Mouse (Mus musculus): Measurements from ENCODE around the gene 3100002H09Rik. TPM values are rescaled to one million over a fixed set of nuclear protein-coding genes. Genes with fewer than 3 reads are reported as not detected.

Gene 3100002H09Rik
- total RNA-seq, 1 experiment = not detected

DNA sequence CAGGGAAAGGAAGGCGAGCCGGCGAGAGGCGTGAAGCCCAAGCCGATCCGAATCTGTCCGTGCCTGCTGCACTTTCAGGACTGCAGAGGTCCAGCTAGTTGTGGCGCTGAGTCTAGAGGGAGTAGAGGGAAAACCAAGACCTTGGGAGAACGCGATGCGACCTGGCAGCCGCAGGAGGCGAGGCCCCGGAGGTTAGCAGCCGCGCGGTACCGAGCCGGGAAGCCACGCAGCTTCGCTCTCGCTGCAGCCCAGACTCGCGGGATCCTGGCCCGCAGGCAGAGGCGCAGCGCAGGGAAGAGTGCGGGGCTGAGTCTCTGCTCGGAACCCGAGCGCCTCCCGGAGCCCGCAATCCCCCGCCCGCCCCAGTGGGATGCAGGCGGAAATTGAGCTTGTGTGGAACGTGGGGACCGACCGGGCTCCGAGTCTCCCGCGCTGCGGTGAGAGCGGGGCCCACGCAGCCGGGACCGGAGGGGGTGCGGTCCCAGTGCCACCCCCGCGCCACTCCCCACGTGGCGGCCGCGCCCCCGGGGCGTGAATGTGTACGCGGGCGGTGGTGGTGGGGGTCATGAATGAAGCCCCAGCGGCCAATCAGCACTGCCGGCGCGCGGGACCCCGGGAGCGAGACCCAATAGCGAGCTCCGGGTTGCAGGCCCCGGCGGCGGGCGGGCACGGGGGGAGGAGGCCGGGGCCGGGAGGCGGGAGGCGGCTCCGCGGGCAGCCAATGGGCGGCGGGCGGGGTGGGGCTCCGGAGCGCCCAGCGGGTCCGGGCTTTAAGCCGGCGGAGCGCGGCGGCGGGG, 46.4 kb upstream of the 3100002H09Rik start:
- H3K27ac ChIP-seq (ENCODE audit: insufficient read depth, low read depth, low read length, poor library complexity, severe bottlenecking) = no peak overlapping the region
- TF ChIP-seq MAFK (IDR thresholded peaks at IDR 0.05; ENCODE audit: insufficient read depth, low read depth, low read length) (no peak), CHD2 (IDR thresholded peaks at IDR 0.05; ENCODE audit: low read depth, low read length) (no peak; the same call in 1 of the 2 replicates), ZNF384 (IDR thresholded peaks at IDR 0.05; ENCODE audit: low read depth, low read length) (no peak), HCFC1 (IDR thresholded peaks at IDR 0.05; ENCODE audit: borderline replicate concordance, insufficient read depth, low read length) (no peak), ZC3H11A (IDR thresholded peaks at IDR 0.05; ENCODE audit: borderline replicate concordance, low read depth, low read length) (no peak)
- peak overlapping the region; percentile 80 for H3K9ac ChIP-seq (ENCODE audit: insufficient read depth, low read depth, low read length, poor library complexity, severe bottlenecking)
- in situ Hi-C loops (cut with MboI; ENCODE audit: low sequenced_read_pairs in 2 of 2, unreplicated experiment in 2 of 2) = no loop called here
- DNase-seq (ENCODE audit: low read depth, low spot score) = peak; percentile 74
- H3K4me1 ChIP-seq (ENCODE audit: control insufficient read depth in 2 of 2, insufficient read depth in 2 of 2, low read length in 2 of 2, poor library complexity in 1 of 2) = peaks cover 4 to 9% of the 10 kb centered on the region in 2 experiments; a peak in 2 of 4 replicates
- H3K36me3 ChIP-seq (ENCODE audit: control insufficient read depth, insufficient read depth, low read length, poor library complexity, severe bottlenecking) = peaks cover 3% of the 10 kb centered on the region; the same call in 1 of the 2 replicates
- no peaks in the 10 kb centered on the region for H3K9me3 ChIP-seq (ENCODE audit: control insufficient read depth, insufficient read depth, low read depth, low read length)
- H3K4me3 ChIP-seq (ENCODE audit: insufficient read depth in 1 of 2, low read depth in 1 of 2, low read length in 2 of 2, poor library complexity in 1 of 2, severe bottlenecking in 1 of 2) = peak overlapping the region; percentile 87 to 91

- TF ChIP-seq HCFC1 (IDR thresholded peaks at IDR 0.05; ENCODE audit: borderline replicate concordance, insufficient read depth, low read length) (no peak), ZC3H11A (IDR thresholded peaks at IDR 0.05; ENCODE audit: borderline replicate concordance, low read depth, low read length) (no peak), CHD2 (IDR thresholded peaks at IDR 0.05; ENCODE audit: low read depth, low read length) (no peak), MAFK (IDR thresholded peaks at IDR 0.05; ENCODE audit: insufficient read depth, low read depth, low read length) (no peak), ZNF384 (IDR thresholded peaks at IDR 0.05; ENCODE audit: low read depth, low read length) (no peak)
- Histone ChIP-seq H3K4me1 (ENCODE audit: control insufficient read depth in 2 of 2, insufficient read depth in 2 of 2, low read length in 2 of 2, poor library complexity in 1 of 2) (peaks cover 4 to 9% of the 10 kb centered on the region in 2 experiments; a peak in 2 of 4 replicates), H3K4me3 (ENCODE audit: insufficient read depth in 1 of 2, low read depth in 1 of 2, low read length in 2 of 2, poor library complexity in 1 of 2, severe bottlenecking in 1 of 2) (peak within 1 kb of the TSS; percentile 87 to 91), H3K27ac (ENCODE audit: insufficient read depth, low read depth, low read length, poor library complexity, severe bottlenecking) (no peak within 1 kb of the TSS), H3K9ac (ENCODE audit: insufficient read depth, low read depth, low read length, poor library complexity, severe bottlenecking) (peak within 1 kb of the TSS; percentile 80), H3K36me3 (ENCODE audit: control insufficient read depth, insufficient read depth, low read length, poor library complexity, severe bottlenecking) (peaks cover 3% of the 10 kb centered on the region; the same call in 1 of the 2 replicates), H3K9me3 (ENCODE audit: control insufficient read depth, insufficient read depth, low read depth, low read length) (no peaks in the 10 kb centered on the region)
- DNase-seq (ENCODE audit: low read depth, low spot score) = no peak
- in situ Hi-C loops (cut with MboI; ENCODE audit: low sequenced_read_pairs in 2 of 2, unreplicated experiment in 2 of 2) = no loop called here
Observed at GRCm38 (mm10) chr4:124656518-124656853, 45.9 kb upstream of the 3100002H09Rik start, which contains the start of gene Pou3f1. Gene Pou3f1 (plus strand): TSS chr4:124656807.

- Histone ChIP-seq H3K4me1 (ENCODE audit: control insufficient read depth in 2 of 2, insufficient read depth in 2 of 2, low read length in 2 of 2, poor library complexity in 1 of 2) (peaks cover 4 to 23% of the 10 kb centered on the region in 2 experiments; a peak in 2 of 4 replicates), H3K36me3 (ENCODE audit: control insufficient read depth, insufficient read depth, low read length, poor library complexity, severe bottlenecking) (no peaks in the 10 kb centered on the region), H3K4me3 (ENCODE audit: insufficient read depth in 1 of 2, low read depth in 1 of 2, low read length in 2 of 2, poor library complexity in 1 of 2, severe bottlenecking in 1 of 2) (no peak overlapping the region), H3K9ac (ENCODE audit: insufficient read depth, low read depth, low read length, poor library complexity, severe bottlenecking) (no peak overlapping the region), H3K27ac (ENCODE audit: insufficient read depth, low read depth, low read length, poor library complexity, severe bottlenecking) (no peak overlapping the region), H3K9me3 (ENCODE audit: control insufficient read depth, insufficient read depth, low read depth, low read length) (no peaks in the 10 kb centered on the region)
- no peak for DNase-seq (ENCODE audit: low read depth, low spot score)
- in situ Hi-C loops (cut with MboI; ENCODE audit: low sequenced_read_pairs in 2 of 2, unreplicated experiment in 2 of 2) = no loop called here
- TF ChIP-seq HCFC1 (IDR thresholded peaks at IDR 0.05; ENCODE audit: borderline replicate concordance, insufficient read depth, low read length) = no peak
- no peak for TF ChIP-seq CHD2 (IDR thresholded peaks at IDR 0.05; ENCODE audit: low read depth, low read length)
Observed at GRCm38 (mm10) chr4:124652886-124653285, 42.3 kb upstream of the 3100002H09Rik start.

DNA sequence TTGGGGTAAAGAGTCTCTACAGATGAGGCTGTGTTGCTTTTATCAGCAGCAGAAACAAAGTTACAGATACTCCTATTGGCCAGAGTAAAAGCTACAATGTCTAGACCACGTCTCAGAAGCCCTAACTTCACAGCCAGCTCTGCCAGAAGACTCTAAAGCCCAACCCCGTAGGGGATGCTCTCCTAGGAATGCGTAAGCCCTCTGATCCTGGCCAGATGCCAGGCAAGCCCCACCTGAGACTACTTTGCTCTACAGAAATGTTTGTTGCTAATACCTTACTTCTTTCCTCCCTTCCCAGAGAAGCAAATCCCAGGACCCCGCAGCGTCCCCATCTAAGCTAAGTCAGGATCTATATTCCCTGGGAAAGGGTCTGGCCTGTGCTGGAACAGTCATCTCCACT, 37.3 kb upstream of the 3100002H09Rik start:
- in situ Hi-C loops (cut with MboI; ENCODE audit: low sequenced_read_pairs in 2 of 2, unreplicated experiment in 2 of 2) = no loop called here
- no peak for DNase-seq (ENCODE audit: low read depth, low spot score)
- peaks cover 4 to 41% of the 10 kb centered on the region in 2 experiments; a peak in 3 of 4 replicates for H3K4me1 ChIP-seq (ENCODE audit: control insufficient read depth in 2 of 2, insufficient read depth in 2 of 2, low read length in 2 of 2, poor library complexity in 1 of 2)

More for the DNA sequence above, 37.3 kb upstream of the 3100002H09Rik start:
- Histone ChIP-seq H3K9ac (ENCODE audit: insufficient read depth, low read depth, low read length, poor library complexity, severe bottlenecking) (no peak overlapping the region), H3K27ac (ENCODE audit: insufficient read depth, low read depth, low read length, poor library complexity, severe bottlenecking) (no peak overlapping the region), H3K9me3 (ENCODE audit: control insufficient read depth, insufficient read depth, low read depth, low read length) (no peaks in the 10 kb centered on the region), H3K4me3 (ENCODE audit: insufficient read depth in 1 of 2, low read depth in 1 of 2, low read length in 2 of 2, poor library complexity in 1 of 2, severe bottlenecking in 1 of 2) (no peak overlapping the region), H3K36me3 (ENCODE audit: control insufficient read depth, insufficient read depth, low read length, poor library complexity, severe bottlenecking) (no peaks in the 10 kb centered on the region)
- TF ChIP-seq ZNF384 (IDR thresholded peaks at IDR 0.05; ENCODE audit: low read depth, low read length) (no peak), ZC3H11A (IDR thresholded peaks at IDR 0.05; ENCODE audit: borderline replicate concordance, low read depth, low read length) (no peak), HCFC1 (IDR thresholded peaks at IDR 0.05; ENCODE audit: borderline replicate concordance, insufficient read depth, low read length) (no peak), MAFK (IDR thresholded peaks at IDR 0.05; ENCODE audit: insufficient read depth, low read depth, low read length) (no peak), CHD2 (IDR thresholded peaks at IDR 0.05; ENCODE audit: low read depth, low read length) (no peak)

Data from ES-E14 (cell line).